Mouse (Mus musculus) spleen, postnatal 14 days (tissue): Measurements from ENCODE around the gene Fancd2.

Source experiments
- DNase-seq, 2 experiments: peaks; one replicate each; pipeline ENCODE4 v3.0.0; 2021 to 2022; ENCODE audit warnings: low spot score in 2 of 2

Gene Fancd2

DNA sequence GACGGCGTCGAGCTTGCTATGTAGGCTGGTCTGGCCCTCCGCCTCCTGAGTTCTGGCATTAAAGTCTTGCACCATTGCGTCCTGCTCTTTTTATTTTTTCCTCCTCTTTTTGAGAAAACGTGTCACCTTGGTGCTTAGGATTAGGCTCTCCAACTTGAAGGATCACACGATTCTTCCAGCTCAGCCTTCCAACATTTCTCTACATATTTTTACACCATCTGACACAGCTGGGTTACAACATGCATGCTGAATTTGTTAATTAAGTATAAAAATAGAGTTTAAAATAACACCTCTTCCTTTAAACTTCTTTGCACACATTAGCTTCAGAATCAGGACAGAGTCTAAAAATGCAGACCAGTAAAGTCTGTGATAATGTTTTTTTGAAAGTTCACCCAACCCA lies 77.8 kb downstream of the Fancd2 start:
- no peak for DNase-seq

DNA sequence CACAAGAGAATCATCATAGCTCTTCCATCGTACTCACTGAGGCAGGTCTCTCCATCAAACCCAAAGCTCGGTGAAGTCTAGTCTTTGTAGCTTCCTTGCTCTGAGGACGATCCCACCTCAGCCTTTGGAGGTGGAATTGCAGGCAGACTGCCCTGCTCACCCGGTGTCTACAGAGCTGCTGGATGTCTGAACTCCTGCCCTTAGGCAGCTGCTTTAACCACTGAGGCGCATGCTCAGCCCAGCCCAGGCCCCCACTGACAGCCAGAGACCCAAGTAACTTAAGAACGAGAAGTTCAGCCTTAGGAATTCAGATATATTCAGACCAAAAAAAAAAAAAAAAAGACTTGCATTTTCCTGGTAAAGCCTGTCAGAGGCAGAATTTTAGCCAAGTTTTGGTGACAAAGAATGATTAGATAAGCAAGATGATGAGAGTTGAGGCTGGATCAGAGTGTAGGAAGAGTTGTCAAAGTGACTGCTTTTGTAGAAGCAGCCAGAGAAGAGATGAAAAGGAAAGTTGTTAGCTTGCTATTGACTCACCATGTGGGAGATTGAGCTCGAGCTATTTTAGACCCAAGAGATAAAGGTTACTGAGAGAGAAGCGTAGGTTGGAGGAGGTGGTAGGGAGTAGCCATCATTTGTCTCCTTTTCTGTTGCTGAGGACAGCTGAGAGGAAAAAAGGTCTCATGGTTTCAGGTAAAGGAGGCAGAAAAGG lies 80.9 kb downstream of the Fancd2 start:
- DNase-seq: no peak

DNA sequence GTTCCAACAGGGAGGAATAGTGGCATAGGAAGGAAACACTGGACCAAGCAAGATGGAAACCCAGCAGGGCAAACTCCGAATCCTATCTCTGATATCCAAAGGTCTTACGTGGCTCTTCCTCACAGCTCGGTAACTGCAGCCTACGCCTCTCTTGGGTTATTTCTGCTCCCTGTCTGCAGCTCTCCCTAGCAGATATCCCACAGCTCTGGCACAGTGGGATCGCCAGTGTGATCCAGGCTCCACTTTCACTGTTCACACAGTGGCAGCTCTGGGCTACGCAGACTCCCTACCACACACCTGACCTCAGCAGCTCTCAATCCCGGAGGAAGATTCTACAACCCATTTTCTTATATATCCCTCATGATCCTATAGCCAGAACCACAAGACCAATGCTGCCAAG lies 82.7 kb downstream of the Fancd2 start:
- no peak for DNase-seq

DNA sequence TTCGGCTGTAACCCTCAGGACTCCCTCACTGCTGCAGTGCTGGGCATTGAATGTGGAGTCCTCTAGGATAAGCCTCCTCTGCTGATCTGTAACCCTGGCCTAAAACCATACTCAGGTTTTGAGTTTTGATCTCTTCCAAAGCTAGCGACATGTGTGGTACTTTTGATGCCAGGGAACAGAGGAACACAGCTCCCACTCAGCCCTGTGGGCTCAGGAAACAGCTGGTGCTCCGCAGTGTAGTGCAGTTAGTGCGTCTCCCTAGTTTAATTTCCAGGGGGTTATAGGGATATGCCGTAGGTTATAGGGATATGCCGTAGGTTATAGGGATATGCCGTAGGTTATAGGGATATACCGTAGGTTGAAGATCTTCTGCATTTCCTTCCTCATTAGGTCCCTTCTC lies 83.5 kb downstream of the Fancd2 start:
- no peak for DNase-seq

DNA sequence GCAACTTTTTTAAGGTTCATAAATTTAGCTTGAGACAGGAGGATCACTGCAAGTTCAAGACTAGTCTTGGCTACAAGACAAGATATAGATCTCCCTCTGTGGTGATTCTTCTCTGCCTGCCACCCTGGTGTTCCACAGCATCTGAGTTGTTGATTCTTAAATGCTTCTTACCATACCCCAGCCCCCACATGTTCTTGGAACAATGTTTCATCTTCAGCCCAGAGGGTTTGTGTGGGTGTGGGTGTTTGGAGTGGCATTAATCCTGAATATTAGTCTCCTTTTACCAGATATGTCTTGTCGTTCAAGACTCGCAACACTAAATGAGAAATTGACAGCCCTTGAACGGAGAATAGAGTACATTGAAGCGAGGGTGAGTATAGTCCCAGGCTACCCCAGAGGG lies 84.0 kb downstream of the Fancd2 start:
- DNase-seq: no peak

DNA sequence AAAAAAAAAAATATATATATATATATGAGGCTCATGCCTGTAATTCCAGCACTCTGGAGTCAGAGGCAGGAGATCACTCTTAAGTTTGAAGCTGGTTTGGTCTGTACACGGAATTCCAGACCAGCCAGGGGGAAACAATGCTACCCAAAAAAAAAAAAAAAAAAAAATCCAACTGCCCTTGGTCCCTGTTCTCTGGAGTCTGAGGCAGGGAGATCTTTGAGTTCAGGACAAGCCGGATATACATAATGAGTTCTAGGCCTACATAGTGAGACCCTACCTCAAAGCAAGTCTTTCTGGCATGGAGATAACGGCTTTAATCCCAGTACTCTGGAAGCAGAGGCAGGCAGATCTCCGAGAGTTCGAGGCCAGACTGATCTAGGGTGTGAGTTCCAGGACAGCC lies 91.9 kb downstream of the Fancd2 start:
- DNase-seq: no peak

DNA sequence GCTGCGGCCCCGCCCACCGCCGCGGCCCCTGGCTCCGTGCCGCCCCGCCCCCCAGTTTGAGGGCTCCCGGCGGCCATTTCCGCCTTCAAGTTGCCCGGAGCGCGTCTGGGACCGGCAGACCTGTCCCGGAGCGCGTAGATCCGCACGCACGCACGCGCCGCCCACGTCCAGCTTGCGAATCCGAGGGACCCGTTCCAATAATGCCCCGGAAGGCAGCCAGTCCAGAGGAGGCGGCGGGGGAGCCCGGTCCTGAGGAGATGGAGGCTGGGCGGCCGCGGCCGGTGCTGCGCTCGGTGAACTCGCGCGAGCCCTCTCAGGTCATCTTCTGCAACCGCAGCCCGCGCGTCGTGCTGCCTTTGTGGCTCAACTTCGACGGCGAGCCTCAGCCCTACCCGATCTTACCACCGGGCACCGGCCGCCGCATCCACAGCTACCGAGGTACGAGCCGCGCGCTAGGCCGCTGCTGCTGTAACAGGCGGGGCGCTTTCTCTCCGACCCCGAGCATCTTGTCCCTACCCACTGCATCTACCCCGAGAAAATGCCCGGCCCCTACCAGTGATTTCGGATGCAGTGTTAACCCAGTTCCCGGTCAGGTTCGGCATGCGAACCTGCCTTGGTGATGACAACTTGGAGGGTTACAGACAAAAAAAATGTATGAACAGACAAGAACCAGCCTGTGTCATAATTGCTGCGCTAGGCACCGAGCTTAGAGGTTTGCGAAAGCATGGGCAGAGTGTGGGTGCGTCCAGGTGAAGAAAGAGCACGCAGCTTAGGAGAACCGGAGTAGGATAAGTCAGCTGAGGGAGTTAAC lies 92.7 kb downstream of the Fancd2 start, which contains the start of gene Vhl:
Vhl (plus strand) TSS at position 19 of the 811 bp plus-strand sequence.
- peak; percentile 68 to 81 for DNase-seq

DNA sequence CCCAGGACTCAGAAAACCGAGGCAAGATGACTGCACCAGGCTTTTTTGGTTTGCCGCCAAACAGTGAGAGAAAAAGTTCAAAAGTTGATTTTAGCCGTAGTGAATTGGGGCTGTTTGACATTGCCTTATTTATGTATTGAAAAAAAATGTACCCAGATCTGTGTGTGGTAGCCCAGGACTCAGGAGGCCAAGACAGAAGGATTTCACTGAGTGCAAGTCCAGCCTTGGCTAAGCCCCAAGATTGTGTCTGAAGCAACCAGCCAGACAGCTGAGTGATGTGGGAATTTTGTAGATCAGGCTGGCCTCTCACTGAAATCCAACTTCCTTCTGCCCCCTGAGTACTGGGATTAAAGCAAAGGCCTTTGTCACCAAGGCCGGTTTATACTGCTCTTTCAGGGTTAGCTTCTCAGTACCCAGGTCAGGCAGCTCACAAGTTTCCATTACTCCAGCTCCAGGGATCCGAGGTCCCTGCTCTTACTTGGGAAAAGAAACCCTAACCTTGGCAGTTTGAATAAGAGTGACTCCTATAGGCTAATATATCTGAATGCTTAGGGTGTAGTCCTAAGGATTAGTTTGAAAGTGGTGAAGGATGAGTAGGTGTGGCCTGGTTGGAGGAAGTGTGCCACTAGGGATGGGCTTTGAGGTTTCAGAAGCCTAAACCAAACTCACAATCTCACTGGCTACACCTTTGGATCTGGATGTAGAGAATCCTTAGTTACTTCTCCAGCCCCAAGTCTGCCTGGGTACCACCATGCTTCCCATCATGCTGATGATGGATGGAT lies 93.7 kb downstream of the Fancd2 start:
- no peak for DNase-seq

DNA sequence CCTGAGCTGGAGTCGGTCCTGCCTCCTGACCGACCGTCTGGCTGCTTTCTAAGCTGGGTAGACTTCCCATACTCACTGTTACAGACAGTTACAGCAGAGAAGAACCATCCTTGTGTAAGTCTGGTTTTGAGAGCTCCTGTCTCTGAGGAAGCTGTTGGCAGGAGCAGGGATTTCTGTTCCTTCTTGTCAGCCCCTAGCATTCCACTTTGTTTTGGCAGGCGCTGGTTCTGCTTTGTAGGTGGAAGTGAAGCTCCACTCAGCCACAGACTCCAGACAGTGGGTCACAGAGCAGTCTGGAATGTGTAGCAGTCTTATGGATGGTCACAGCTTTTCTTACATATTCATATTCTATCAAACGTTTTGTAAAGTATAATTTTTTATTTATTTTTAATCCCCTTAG lies 98.8 kb downstream of the Fancd2 start:
- no peak for DNase-seq

DNA sequence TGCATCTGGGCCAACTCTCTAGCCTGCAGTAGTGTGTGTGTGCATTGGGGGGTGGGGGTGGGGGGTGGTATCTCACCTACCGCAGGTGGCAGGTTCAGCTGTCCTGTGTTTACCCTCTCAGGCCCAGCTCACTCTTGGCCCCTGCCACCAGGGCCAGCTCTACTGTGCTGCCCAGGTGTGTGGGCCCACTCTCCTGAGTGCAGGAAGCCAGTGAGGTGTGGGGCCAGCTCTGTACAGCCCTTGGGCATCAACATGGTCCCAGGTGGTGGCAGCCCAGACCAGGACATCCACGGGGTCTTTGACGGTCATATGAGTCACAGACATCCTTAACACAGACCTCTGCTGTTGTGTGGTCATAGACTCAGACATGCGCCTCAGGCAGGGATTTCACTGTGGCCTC lies 101.4 kb downstream of the Fancd2 start:
- no peak for DNase-seq

DNA sequence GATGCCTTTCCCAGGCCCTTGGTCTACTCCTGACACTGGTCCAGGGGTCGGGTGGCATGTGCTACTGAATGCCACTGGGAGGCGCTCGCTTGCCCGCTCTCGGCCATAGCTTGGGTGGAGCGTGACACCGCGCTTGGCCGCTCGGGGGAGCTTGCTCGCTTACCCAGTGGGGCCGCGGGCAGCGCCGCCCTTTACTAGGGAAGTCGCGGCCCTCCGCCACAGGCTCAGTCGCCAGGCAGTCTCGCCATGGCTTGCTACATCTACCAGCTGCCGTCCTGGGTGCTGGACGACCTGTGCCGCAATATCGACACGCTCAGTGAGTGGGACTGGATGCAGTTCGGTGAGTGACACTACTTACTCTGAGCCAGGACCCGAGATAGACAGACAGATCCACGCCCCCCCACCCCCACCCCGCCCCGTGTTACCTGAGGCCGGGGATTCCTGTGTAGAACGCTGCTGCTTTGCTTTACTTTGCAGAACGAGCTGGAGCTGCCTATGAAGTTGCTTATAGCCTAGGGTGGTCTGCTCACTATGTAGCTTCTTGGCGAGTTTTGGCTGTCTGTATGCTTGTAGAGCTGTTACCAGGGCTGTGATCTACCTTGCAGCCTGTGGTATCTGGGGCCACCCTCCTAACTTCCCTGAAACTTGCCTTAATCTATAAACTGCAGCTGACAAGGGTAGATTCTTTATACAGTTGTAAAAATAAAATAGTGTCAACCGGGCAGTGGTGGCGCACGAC lies 107.0 kb downstream of the Fancd2 start, which contains the start of gene Irak2:
Irak2 (plus strand) TSS at position 166 of the 739 bp plus-strand sequence.
- DNase-seq: peak; percentile 91 to 95

DNA sequence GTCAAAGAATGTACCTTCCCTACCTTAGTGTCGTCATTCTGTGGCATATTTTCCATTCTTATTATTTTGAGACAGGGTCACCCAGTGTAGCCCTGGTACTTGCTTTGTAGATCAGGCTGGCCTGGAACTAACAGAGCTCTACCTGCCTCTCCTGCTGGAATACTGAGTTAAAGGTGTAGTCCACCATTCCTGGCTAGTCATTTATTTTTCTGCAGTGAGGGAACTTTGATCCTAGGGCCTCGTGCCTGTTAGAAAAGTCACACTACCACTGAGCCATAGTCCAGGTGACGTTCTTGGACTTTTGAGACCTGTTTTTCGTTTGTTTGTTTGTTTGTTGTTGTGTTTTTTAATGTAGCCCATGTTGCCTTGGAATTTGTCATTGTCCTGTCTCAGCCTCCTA lies 107.7 kb downstream of the Fancd2 start:
- DNase-seq: no peak

DNA sequence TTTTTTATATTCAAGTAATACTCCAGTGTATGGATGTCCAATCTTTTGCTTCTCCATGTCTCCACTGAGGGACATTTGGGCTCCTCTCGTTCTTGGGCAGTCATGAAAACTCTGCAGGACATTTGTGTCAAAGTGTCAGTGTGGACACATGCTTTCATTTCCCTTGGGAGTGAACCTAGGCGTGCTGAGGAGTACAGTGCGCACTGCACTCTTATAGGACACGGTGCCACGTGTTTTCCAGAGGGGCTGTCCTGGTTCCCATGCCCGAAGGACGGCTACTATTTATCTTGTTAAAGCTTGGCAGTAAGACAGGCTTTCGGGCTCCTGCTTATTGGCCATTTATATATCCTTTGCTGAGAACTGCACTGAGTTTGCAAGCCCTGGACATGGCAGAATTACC lies 111.1 kb downstream of the Fancd2 start:
- no peak for DNase-seq

DNA sequence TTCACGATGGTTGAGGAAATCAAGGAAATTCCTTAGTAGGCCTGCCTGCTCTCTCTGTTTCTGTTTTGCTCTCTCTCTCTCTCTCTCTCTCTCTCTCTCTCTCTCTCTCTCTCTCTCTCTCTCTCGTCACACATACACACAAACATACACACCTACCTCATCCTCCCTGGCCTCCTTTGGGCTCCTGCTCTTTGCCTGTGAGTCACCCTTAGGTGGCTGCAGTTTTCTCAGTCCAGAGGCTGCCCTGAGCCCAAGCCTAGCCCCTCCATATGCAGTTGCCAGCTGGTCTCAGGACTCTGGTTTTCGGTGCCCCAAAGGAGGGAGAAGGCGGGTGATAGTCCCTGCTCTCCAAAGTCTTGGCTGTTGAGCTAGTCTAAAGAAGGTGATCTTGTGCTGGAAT lies 111.5 kb downstream of the Fancd2 start:
- DNase-seq: no peak

DNA sequence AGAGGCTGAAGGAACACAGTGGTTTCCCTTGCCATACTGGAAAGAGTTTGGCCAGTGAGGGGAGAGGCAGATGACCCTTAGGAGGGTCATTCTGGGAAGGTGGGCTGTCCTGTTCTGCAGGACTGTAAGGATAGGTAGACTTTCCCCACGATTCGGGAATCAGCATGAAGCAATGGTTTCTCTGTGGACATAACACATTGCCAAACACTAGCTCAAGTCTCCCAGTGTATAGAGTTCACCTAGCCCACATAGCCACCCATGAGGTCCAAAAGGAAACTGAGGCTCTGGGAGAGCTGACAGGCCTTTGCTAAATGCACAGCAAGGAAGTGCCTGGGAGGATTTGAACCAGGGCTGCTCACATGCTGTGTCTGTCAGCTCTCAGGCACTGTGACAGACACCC lies 112.5 kb downstream of the Fancd2 start:
- DNase-seq: no peak

DNA sequence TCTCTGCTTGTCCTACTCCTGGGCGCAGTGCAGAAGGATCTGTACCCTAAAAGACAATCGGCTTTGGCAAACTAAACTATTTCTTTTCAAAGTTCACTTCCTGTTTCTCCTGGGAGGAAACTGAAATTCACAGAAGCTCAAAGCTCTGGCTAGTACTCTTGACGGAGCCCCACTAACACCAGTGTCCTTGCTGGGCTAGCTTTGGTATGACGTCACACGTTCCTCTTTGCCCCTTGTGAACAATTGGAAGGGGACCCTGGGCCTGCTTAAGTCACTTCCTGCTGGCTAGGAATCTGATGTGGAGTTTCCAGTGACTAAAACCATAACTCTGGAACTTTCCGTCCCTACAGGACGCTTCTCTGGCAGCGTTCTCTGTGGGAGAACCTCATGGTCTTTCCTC lies 113.3 kb downstream of the Fancd2 start:
- DNase-seq: no peak
